Mouse (Mus musculus) erythroblast, embryonic 14.5 days (primary cell): ENCODE results near the gene Celf2.

ENCODE experiments used
- GATA1 ChIP-seq: IDR thresholded peaks from 2 replicates; pipeline ENCODE4 v1.6.1; 2012; ENCODE audit warnings: low read length, inconsistent platforms, mixed read lengths
- TAL1 ChIP-seq: IDR thresholded peaks from 3 replicates; pipeline ENCODE4 v1.6.1; 2012; ENCODE audit warnings: low read length, inconsistent platforms, mixed read lengths

- TF ChIP-seq GATA1, result no peak
- TF ChIP-seq TAL1, result no peak
Measured at GRCm38 (mm10) chr2:7250314-7250713, 259.0 kb downstream of the Celf2 start.
